ENCODE assay signal across 8 mouse cellular contexts in the genomic region with DNA sequence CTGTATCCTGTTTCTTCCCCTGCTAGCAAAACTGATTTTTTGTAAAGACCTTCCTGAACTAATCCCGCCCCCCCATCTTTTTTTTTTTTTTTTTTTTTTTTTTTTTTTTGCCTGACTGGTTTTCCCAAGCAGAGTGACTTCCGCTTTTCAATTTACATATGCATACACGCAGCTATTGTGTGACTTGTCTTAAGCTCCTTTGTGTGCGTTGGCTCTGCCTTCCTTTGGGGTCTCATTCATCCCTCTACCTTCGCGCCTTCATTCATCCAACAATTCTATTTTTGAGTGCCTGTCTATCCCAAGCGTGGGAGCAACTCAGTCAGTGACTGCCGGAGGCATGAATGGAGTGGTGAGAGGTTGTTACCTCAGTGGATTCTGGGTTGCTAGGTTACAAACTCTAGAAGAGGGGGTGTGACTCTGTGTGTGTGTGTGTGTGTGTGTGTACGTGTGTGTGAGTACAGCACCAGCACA. TPM values are rescaled to one million over a fixed set of nuclear protein-coding genes. Genes with fewer than 3 reads are reported as not detected.
DNase-seq lines count a peak whose midpoint lies in the region; ATAC-seq lines count a peak whose summit lies in the region.

No protein-coding gene starts in this region.

- 0 out of 2 replicates have a peak, but pooled peaks cover 3% of the 10 kb centered on the region for H3K4me1 ChIP-seq in heart, embryonic 12.5 days (replicated peaks)
- H3K4me1 ChIP-seq in forebrain, embryonic 15.5 days = peaks cover 4% of the 10 kb centered on the region; the same call in 1 of the 2 replicates

- no peak overlapping the region for H3K4me3 ChIP-seq in heart, embryonic 12.5 days
- H3K4me3 ChIP-seq in forebrain, embryonic 15.5 days = no peak overlapping the region

- no peak overlapping the region for H3K4me2 ChIP-seq in heart, embryonic 12.5 days
- no peak overlapping the region for H3K4me2 ChIP-seq in forebrain, embryonic 15.5 days (replicated peaks)

- WGBS in heart, embryonic 12.5 days = 38% methylated on average over 9 of the region's 9 CpGs
- 3% methylated on average over 9 of the region's 9 CpGs for WGBS in forebrain, embryonic 15.5 days

- no peak overlapping the region for H3K27ac ChIP-seq in heart, embryonic 12.5 days (ENCODE audit: poor library complexity, severe bottlenecking)
- no peak overlapping the region for H3K27ac ChIP-seq in forebrain, embryonic 15.5 days (replicated peaks)

- H3K9ac ChIP-seq in heart, embryonic 12.5 days = peak overlapping the region; percentile 25
- no peak overlapping the region for H3K9ac ChIP-seq in forebrain, embryonic 15.5 days (replicated peaks)

- H3K36me3 ChIP-seq in heart, embryonic 12.5 days = no peaks in the 10 kb centered on the region
- no peaks in the 10 kb centered on the region for H3K36me3 ChIP-seq in forebrain, embryonic 15.5 days

- no peaks in the 10 kb centered on the region for H3K9me3 ChIP-seq in heart, embryonic 12.5 days (replicated peaks)
- H3K9me3 ChIP-seq in forebrain, embryonic 15.5 days = no peaks in the 10 kb centered on the region

- no peak for DNase-seq in heart, adult 9 months (ENCODE audit: low spot score in 2 of 2)
- peak; percentile 12 to 20 for DNase-seq in layer of hippocampus, postnatal 36 days
- DNase-seq in right cerebral cortex, adult 18-20 months = peak; percentile 76
- no peak for DNase-seq in kidney, adult 11 months
- DNase-seq in urinary bladder, postnatal 10 days (ENCODE audit: low spot score) = no peak

- ATAC-seq in heart, embryonic 12.5 days (ENCODE audit: insufficient number of reproducible peaks, low FRiP score) = no peak
- ATAC-seq in forebrain, embryonic 15.5 days (replicated peaks) = peak; percentile 60
- no peak for ATAC-seq in CD4-positive, CD25-positive, alpha-beta regulatory T cell, adult 4 months

- no peaks in the 10 kb centered on the region for H3K27me3 ChIP-seq in heart, embryonic 12.5 days (replicated peaks)
- no peaks in the 10 kb centered on the region for H3K27me3 ChIP-seq in forebrain, embryonic 15.5 days

RNA-seq across cellular contexts. Expression of gene Ep300, which starts 49.2 kb away (rescaled TPM):
- 16.1 and 17.3 TPM in 2 replicates for polyA plus RNA-seq in heart, embryonic 12.5 days (2016; fragmentation: Nextera tagmentation; extraction: Ambion mirVana)
- polyA plus RNA-seq in forebrain, embryonic 15.5 days (2015; fragmentation: Nextera tagmentation; extraction: Ambion mirVana) = 18.4 and 21.9 TPM in 2 replicates
- 10 to 100 TPM; 67.8 to 76.0 TPM for total RNA-seq in layer of hippocampus, postnatal 36 days (2021)
- 10 to 100 TPM; 15.9 to 18.2 TPM for polyA plus RNA-seq in CD4-positive, CD25-positive, alpha-beta regulatory T cell, adult 4 months (2017; shearing (Covaris generic))

Comparison
In these comparisons a context has a peak if more than half of its experiments do, and no peak if none do; other contexts are left out.
1. DNase-seq: peak in layer of hippocampus, postnatal 36 days (2 of 2) and right cerebral cortex, adult 18-20 months (single experiment); none in heart, adult 9 months (0 of 2), kidney, adult 11 months (single experiment) and urinary bladder, postnatal 10 days (single experiment).